Mouse (Mus musculus) hindbrain, postnatal 0 days (tissue): ENCODE measurements around the gene Alcam. TPM values are rescaled to one million over a fixed set of nuclear protein-coding genes. Genes with fewer than 3 reads are reported as not detected.

ENCODE experiments used
- ATAC-seq: fragments of 200-750 bp; cut with Nextera tagmentation; 2 replicates; pipeline ENCODE4 v1.8.0; 2017; ENCODE audit warnings: mild to moderate bottlenecking, moderate TSS enrichment, moderate library complexity
- DNase-seq: peaks from one replicate; pipeline ENCODE4 v3.0.0-alpha.2; 2015; ENCODE audit warnings: low spot score
- H3K27ac ChIP-seq: fragments of 300-500 bp; sonication (generic); 2 replicates; pipeline ENCODE4 v1.5.1; 2014; ENCODE audit warnings: mild to moderate bottlenecking
- H3K27me3 ChIP-seq: fragments of 300-500 bp; sonication (generic); 2 replicates; pipeline ENCODE4 v1.6.1; 2014; ENCODE audit warnings: low read length, mixed read lengths; ENCODE audit not compliant: insufficient read depth
- H3K36me3 ChIP-seq: fragments of 300-500 bp; sonication (generic); 2 replicates; pipeline ENCODE4 v1.6.1; 2014; ENCODE audit warnings: low read length, mixed read lengths; ENCODE audit not compliant: insufficient read depth
- H3K4me1 ChIP-seq: fragments of 300-500 bp; sonication (generic); 2 replicates; pipeline ENCODE4 v1.6.1; 2014; ENCODE audit warnings: antibody characterized with exemption, low read length, mixed read lengths; ENCODE audit not compliant: insufficient read depth
- H3K4me2 ChIP-seq: fragments of 300-500 bp; sonication (generic); 2 replicates; pipeline ENCODE4 v1.6.1; 2014; ENCODE audit warnings: low read depth, mild to moderate bottlenecking, low read length, moderate library complexity, mixed read lengths
- H3K4me3 ChIP-seq: fragments of 300-500 bp; sonication (generic); 2 replicates; pipeline ENCODE4 v1.5.1; 2014; ENCODE audit warnings: low read length
- H3K9ac ChIP-seq: fragments of 300-500 bp; sonication (generic); replicated peaks from 2 replicates; pipeline ENCODE4 v1.6.1; 2014; ENCODE audit warnings: mild to moderate bottlenecking, low read length, moderate library complexity, mixed read lengths
- H3K9me3 ChIP-seq: fragments of 300-500 bp; sonication (generic); 2 replicates; pipeline ENCODE4 v1.6.1; 2016; ENCODE audit warnings: low read length, mixed read lengths
- CTCF ChIP-seq: IDR thresholded peaks from 2 replicates; pipeline ENCODE4 v1.5.1; 2016; ENCODE audit warnings: antibody characterized with exemption, control low read depth, low read depth
- WGBS: fragments of 180-500 bp; shearing (Covaris S2); extraction: QIAGEN DNeasy Blood & Tissue Kit; methylation state at CpG from one replicate; pipeline ENCODE4 v1.1.7; 2014; 5-methylcytosine and 5-hydroxymethylcytosine counted together
- polyA plus RNA-seq: library from polyadenylated mRNA; unstranded; fragments of >200 nt; fragmentation: Nextera tagmentation; extraction: Ambion mirVana; gene quantifications from 2 replicates; pipeline ENCODE4 v1.2.1, GENCODE M21; 2015
- total RNA-seq: library from RNA; depleted of rRNA; stranded (reverse); fragments of >200 nt; gene quantifications from 2 replicates; pipeline ENCODE4 v1.2.3, GENCODE M21; 2014; rRNA removed

Alcam gene
- 106 and 115 TPM in 2 replicates for total RNA-seq
- 40.3 and 40.8 TPM in 2 replicates for polyA plus RNA-seq

- peak within 1 kb of the TSS; percentile 78 for H3K27ac ChIP-seq
- peak within 1 kb of the TSS; percentile 53 for H3K4me3 ChIP-seq
- peak; percentile 4; the same call in 1 of the 2 replicates for ATAC-seq
- DNase-seq, result peak; percentile 77
- H3K27me3 ChIP-seq, result no peaks in the 10 kb centered on the region
- peak within 1 kb of the TSS; percentile 94 for H3K4me2 ChIP-seq
- H3K9ac ChIP-seq, result peak within 1 kb of the TSS; percentile 59
- TF ChIP-seq CTCF, result peak; percentile 23
- H3K4me1 ChIP-seq, result no peaks in the 10 kb centered on the region
- H3K36me3 ChIP-seq, result no peaks in the 10 kb centered on the region
- under 1% methylated on average over 14 of the region's 14 CpGs for WGBS
- H3K9me3 ChIP-seq, result no peaks in the 10 kb centered on the region
Observed at GRCm38 (mm10) chr16:52453971-52454514, at the start of gene Alcam. TSS of gene Alcam (minus strand) at chr16:52454074.

GRCm38 (mm10) chr16:52498757-52499335, 45.0 kb upstream of the Alcam start:
- no peak overlapping the region for H3K4me2 ChIP-seq
- no peak overlapping the region for H3K4me3 ChIP-seq
- no peaks in the 10 kb centered on the region for H3K9me3 ChIP-seq
- no peaks in the 10 kb centered on the region for H3K27me3 ChIP-seq
- DNase-seq, result no peak
- WGBS, result 56% methylated on average over 4 of the region's 4 CpGs
- H3K9ac ChIP-seq, result no peak overlapping the region
- no peaks in the 10 kb centered on the region for H3K4me1 ChIP-seq
- no peak overlapping the region for H3K27ac ChIP-seq
- ATAC-seq, result no peak
- TF ChIP-seq CTCF, result no peak
- H3K36me3 ChIP-seq, result no peaks in the 10 kb centered on the region

- Histone ChIP-seq H3K9ac (no peak overlapping the region), H3K9me3 (no peaks in the 10 kb centered on the region), H3K27me3 (no peaks in the 10 kb centered on the region), H3K36me3 (no peaks in the 10 kb centered on the region), H3K4me1 (no peaks in the 10 kb centered on the region), H3K4me3 (no peak overlapping the region), H3K4me2 (no peak overlapping the region), H3K27ac (no peak overlapping the region)
- no peak for TF ChIP-seq CTCF
- DNase-seq, result no peak
- 77% methylated on average over 1 of the region's 1 CpGs for WGBS
- no peak for ATAC-seq
Observed at GRCm38 (mm10) chr16:52490542-52490941, 36.7 kb upstream of the Alcam start.

- Histone ChIP-seq H3K9ac (no peak overlapping the region), H3K9me3 (no peaks in the 10 kb centered on the region), H3K4me1 (no peaks in the 10 kb centered on the region), H3K36me3 (no peaks in the 10 kb centered on the region), H3K4me2 (no peak overlapping the region), H3K4me3 (no peak overlapping the region), H3K27me3 (no peaks in the 10 kb centered on the region), H3K27ac (no peak overlapping the region)
- 77% methylated on average over 4 of the region's 4 CpGs for WGBS
- TF ChIP-seq CTCF, result no peak
- ATAC-seq (no peak), DNase-seq (no peak)
Observed at GRCm38 (mm10) chr16:52474235-52474634, 20.4 kb upstream of the Alcam start.

- Histone ChIP-seq H3K4me2 (no peak overlapping the region), H3K9ac (no peak overlapping the region), H3K36me3 (no peaks in the 10 kb centered on the region), H3K9me3 (no peaks in the 10 kb centered on the region), H3K4me1 (no peaks in the 10 kb centered on the region), H3K4me3 (no peak overlapping the region), H3K27ac (no peak overlapping the region), H3K27me3 (no peaks in the 10 kb centered on the region)
- no peak for TF ChIP-seq CTCF
- DNase-seq, result no peak
- ATAC-seq, result no peak
- WGBS, result 98% methylated on average over 2 of the region's 2 CpGs
Observed at GRCm38 (mm10) chr16:52473089-52473488, 19.2 kb upstream of the Alcam start.

GRCm38 (mm10) chr16:52472635-52473034, 18.8 kb upstream of the Alcam start:
- Histone ChIP-seq H3K27me3 (no peaks in the 10 kb centered on the region), H3K27ac (no peak overlapping the region), H3K4me3 (no peak overlapping the region), H3K4me1 (no peaks in the 10 kb centered on the region), H3K4me2 (no peak overlapping the region), H3K9me3 (no peaks in the 10 kb centered on the region), H3K9ac (no peak overlapping the region), H3K36me3 (no peaks in the 10 kb centered on the region)
- ATAC-seq (no peak), DNase-seq (no peak)
- TF ChIP-seq CTCF, result no peak
- 93% methylated on average over 3 of the region's 3 CpGs for WGBS

GRCm38 (mm10) chr16:52472059-52472458, 18.2 kb upstream of the Alcam start:
- no peaks in the 10 kb centered on the region for H3K4me1 ChIP-seq
- H3K9ac ChIP-seq, result no peak overlapping the region
- no peaks in the 10 kb centered on the region for H3K36me3 ChIP-seq
- DNase-seq (no peak), ATAC-seq (no peak)
- no peaks in the 10 kb centered on the region for H3K27me3 ChIP-seq
- no peak overlapping the region for H3K4me2 ChIP-seq
- H3K4me3 ChIP-seq, result no peak overlapping the region
- no peaks in the 10 kb centered on the region for H3K9me3 ChIP-seq
- no peak for TF ChIP-seq CTCF
- H3K27ac ChIP-seq, result no peak overlapping the region
